Mouse (Mus musculus) layer of hippocampus, adult 2 months (tissue): ENCODE measurements at regions not wholly inside any gene's neighbourhood (a gene's known extent, or its start where the extent isn't known, plus 50 kb on each side); places are given as distances from the start of the nearest gene placed in this dataset.

Experiments
- DNase-seq, 2 experiments: peaks; one replicate each; pipeline ENCODE4 v3.0.0; 2022; ENCODE audit warnings: low spot score in 2 of 2
- H3K27ac ChIP-seq: fragments of 200-600 bp; 2 replicates; pipeline ENCODE4 v1.8.1; 2022
- H3K4me3 ChIP-seq: fragments of 200-600 bp; 2 replicates; pipeline ENCODE4 v1.8.1; 2022; ENCODE audit warnings: mild to moderate bottlenecking
- CTCF ChIP-seq: fragments of 200-600 bp; conservative IDR thresholded peaks from 2 replicates; pipeline ENCODE4 v1.8.1; 2022; ENCODE audit warnings: antibody characterized with exemption, mild to moderate bottlenecking, moderate library complexity

DNA sequence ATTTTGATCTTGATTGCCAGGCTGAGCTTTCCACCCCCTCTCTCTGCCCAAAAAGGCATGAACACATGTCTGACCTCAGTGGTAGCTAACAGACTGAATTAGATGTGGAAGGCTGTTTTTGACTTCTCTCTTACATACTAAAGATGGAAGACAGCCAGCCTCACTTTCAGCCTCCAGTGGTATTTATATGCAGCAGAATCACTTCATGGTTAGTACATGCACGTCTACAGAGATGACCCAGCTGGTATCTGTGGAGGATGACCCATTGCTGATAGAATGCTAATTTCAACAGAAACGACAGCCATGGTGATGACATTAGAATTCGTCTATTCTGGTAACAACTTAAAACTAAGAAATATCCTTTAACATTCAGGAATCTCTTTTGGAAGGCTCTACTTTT is 630.8 kb downstream of the Cetn3 start:
- DNase-seq: no peak
- Histone ChIP-seq H3K27ac (no peak overlapping the region), H3K4me3 (no peak overlapping the region)
- no peak for TF ChIP-seq CTCF

DNA sequence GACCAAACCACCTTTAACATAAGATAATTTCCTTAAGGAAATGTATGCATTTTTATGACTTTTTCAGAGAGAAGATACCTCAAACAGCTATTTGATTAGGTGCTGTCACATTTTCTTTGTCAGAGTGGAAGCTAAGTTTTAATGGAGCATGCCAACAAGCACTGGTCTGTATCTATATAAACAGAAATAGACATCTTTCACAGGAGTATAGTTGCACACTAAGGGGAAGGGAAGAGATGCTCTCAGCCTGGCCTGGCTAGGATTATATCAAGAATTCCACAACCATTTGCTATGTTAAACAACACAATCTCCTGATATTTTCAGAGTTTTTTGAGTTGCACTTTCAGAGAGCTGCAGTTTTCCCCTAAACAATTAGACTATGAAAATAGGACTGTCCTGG is 638.1 kb downstream of the Cetn3 start:
- H3K27ac ChIP-seq: no peak overlapping the region
- no peak for DNase-seq
- no peak overlapping the region for H3K4me3 ChIP-seq
- no peak for TF ChIP-seq CTCF

DNA sequence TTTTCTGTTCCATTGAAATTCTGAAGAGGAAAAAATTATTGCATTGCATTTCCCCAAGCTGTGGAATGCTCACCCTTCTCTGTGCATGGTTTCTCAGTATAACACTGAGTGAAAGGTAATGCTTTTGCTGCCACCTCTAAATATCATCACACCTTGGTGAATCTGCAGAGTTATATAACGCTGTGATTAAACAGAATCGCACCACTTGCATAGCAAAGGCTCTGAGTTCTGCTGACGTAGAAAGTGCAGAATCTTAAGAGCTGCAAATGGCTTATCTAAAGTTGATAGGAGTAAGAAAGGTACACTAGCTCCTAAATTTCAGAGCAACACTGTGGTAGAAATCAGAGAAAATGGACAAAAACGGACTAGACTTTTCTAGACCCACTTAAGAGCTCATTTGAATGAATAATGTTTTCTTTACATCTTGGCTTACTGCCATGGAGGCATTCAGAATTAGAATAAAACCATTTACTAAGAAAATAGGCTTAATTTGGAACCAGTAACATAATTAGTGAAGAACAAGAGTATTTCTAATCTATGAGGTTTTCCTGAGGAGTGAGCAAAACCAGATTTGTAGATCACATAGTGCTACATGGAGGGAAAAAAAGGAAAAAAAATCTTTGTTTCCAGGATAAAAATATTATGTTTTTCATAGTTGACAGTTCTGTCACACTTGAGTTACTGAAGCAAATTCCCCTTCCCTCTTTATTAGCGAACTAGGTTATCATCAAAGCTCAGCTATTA is 641.2 kb downstream of the Cetn3 start:
- Histone ChIP-seq H3K4me3 (no peak overlapping the region), H3K27ac (no peak overlapping the region)
- DNase-seq: no peak
- no peak for TF ChIP-seq CTCF

DNA sequence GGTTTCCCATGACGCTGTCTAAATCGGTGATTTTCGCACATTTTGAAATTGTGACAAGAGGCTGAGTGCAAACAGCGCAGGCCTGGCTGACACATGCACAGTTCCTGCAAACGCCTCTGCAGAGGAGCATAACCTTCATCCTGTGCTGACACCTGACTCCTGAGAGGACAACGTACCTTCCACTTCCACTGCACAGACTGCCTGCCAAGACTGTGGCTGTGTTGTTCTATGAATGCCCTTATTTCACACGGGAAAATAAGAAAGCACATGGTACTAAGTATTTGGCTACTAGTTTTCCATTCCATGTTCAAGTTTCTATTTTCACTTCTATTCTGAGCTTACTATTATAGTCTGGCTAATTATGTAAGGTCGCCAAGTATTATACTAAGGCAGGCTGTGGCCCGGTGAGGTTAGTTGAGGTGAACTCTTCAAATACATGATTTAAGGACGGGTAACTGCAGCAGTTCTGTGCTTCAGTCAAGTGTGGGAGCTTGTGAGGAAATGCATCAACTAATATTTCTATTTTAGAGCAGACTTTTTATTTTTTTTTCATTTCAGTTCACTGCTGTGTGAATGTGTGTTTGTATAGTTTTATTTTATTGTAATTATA is 642.0 kb downstream of the Cetn3 start:
- no peak for TF ChIP-seq CTCF
- no peak overlapping the region for H3K27ac ChIP-seq
- no peak overlapping the region for H3K4me3 ChIP-seq
- DNase-seq: no peak

DNA sequence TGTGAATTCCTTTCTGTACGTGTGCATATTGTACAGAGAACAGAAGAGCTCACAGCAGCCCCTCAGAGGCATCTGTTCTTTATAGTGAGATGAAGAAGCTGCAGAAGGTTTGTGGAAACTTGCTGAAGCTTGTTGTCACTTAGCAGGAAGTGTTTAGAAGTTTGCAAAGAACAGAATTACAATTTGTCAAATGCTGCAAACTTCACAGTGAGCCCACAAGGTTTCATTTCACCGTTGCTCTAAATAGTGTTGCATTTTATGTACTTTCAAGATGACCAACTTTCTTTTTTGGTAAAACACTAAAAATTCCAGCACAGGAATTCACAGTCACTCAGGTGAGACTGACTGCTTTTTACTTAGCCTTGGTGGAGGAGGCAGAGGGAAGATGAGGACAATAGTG is 649.5 kb downstream of the Cetn3 start:
- no peak for TF ChIP-seq CTCF
- H3K4me3 ChIP-seq: no peak overlapping the region

DNA sequence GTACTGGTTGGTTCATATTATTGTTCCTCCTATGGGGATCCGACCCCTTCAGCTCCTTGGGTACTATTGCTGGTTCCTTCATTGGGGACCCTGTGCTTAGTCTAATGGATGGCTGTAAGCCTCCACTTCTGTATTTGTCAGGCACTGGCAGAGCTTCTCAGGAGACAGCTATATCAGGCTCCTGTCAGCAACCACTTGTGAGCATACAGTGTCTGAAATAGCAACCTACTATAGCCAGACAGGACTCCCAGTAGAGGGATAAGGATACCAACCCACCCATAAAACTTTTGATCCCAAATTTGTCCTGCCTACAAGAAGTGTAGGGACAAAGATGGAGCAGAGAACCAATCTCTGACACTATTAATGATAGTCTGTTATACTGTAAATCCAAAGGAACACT is 656.4 kb downstream of the Cetn3 start:
- Histone ChIP-seq H3K4me3 (no peak overlapping the region), H3K27ac (no peak overlapping the region)
- no peak for DNase-seq
- TF ChIP-seq CTCF: no peak

More for the DNA sequence above, 649.5 kb downstream of the Cetn3 start:
- no peak overlapping the region for H3K27ac ChIP-seq
- DNase-seq: no peak

DNA sequence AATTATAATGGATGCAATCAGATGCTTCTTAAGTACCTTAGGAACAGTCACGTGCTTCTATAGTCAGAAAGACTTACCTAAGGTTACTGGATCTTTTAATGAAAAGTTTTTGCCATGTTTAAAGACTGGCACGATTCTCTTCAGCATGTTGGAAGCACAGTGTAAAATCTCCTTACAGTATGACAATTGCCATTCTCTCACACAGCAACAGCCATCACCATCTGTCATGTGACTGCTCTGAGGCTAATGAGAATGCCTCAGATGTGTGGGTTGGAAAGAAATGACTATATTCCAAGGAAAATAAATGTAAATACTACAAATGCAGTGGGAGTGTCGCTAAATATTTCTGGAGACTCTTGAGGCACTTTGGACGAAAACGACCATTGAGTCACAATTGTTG is 670.8 kb downstream of the Cetn3 start:
- DNase-seq: no peak
- no peak overlapping the region for H3K4me3 ChIP-seq
- no peak for TF ChIP-seq CTCF
- H3K27ac ChIP-seq: no peak overlapping the region

DNA sequence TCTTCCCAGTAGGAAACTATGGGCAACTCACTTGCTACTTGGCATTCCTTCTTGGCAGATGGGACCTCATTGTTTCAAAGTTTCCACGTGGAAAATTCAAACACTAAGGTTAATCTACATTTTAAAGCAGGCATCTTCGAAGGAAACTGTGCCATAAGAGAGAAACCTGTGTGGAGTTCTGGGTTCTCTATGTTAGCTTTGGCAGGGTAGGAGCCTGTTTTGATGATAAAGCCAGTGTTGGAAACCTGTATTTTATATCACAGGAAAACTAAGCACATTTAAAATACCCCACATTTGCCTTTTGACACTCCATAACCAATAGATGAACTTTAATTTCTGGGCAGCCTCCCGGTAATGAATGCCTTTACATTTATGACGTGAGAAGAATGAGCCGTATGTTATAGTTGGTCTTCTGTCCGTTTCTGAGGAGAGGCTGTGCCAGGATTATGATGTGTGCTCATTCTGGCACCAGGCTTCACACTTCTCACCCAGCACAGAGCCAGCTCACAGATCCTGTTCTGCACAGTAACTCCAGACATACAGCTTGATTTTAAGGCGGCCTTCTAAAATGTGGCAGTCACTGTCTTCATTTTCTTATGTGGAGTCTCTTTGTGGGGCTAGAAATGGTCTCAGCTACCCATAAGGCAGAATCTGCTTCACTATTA is 700.5 kb downstream of the Cetn3 start:
- H3K27ac ChIP-seq: no peak overlapping the region
- H3K4me3 ChIP-seq: no peak overlapping the region
- DNase-seq: no peak
- TF ChIP-seq CTCF: no peak

DNA sequence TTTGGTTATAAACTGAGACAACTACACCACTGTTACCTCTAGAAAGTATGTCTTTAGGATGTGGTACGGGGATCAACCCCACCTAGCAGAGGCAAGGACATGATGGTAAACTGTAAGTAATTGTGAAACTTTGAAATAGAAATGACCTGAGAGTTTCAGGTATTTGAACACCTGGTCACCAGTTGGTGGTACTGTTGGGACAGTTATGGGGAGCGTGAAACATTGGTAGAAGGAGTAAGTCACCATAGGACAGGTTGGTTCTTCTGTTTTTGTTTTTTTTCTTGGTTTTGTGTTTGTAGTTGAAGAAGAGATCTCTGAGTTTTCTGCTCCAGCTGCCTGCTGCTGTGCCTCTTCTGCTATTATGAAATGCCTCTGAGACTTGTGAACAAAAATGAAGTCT is 713.7 kb downstream of the Cetn3 start:
- DNase-seq: no peak
- Histone ChIP-seq H3K4me3 (no peak overlapping the region), H3K27ac (no peak overlapping the region)
- no peak for TF ChIP-seq CTCF

DNA sequence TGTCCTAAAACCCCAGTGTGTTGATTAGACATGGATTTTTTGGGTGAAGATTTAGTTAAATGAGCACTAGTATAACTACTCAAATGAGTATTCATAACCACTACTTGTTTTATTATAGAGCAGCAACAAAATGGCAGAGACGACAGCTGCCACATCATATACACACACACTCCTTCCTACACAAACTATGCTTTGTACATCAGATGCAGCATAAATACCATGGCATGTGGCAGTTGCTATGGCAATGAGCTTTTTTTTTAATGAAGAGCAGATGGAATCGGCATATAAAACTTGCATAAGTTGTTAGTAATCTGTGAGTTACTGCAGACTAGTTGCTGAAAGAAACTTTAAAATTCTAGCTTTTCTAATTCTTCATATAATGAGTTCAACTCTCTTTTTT is 725.3 kb downstream of the Cetn3 start:
- Histone ChIP-seq H3K27ac (no peak overlapping the region), H3K4me3 (no peak overlapping the region)
- peak; percentile 22 to 29 for DNase-seq
- TF ChIP-seq CTCF: no peak

DNA sequence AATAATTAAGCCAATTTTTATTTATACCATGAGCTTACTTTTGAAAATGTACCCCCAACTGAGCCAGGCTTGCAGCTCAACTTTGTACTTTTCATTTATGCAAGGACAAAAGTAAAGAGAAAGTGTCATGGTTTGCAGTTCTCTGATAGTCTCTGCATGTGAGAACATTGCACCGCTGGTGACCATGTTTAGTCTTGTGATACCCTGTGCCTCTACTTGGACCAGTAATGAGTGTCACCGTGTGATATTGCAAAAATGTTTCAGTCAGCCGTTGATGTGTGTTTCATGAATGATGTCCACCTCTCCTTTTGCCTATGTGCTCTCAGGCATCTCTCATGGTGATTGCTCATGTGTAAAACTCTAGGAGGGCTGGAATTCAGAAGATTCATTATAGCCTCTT is 726.6 kb downstream of the Cetn3 start:
- Histone ChIP-seq H3K4me3 (no peak overlapping the region), H3K27ac (no peak overlapping the region)
- DNase-seq: no peak
- TF ChIP-seq CTCF: no peak
